Mouse (Mus musculus): ENCODE results near the gene Pmepa1. TPM values are rescaled to one million over a fixed set of nuclear protein-coding genes. Genes with fewer than 3 reads are reported as not detected.

Pmepa1 gene
- polyA plus RNA-seq, 1 experiment from 2014 or later = 4.6 TPM

DNA sequence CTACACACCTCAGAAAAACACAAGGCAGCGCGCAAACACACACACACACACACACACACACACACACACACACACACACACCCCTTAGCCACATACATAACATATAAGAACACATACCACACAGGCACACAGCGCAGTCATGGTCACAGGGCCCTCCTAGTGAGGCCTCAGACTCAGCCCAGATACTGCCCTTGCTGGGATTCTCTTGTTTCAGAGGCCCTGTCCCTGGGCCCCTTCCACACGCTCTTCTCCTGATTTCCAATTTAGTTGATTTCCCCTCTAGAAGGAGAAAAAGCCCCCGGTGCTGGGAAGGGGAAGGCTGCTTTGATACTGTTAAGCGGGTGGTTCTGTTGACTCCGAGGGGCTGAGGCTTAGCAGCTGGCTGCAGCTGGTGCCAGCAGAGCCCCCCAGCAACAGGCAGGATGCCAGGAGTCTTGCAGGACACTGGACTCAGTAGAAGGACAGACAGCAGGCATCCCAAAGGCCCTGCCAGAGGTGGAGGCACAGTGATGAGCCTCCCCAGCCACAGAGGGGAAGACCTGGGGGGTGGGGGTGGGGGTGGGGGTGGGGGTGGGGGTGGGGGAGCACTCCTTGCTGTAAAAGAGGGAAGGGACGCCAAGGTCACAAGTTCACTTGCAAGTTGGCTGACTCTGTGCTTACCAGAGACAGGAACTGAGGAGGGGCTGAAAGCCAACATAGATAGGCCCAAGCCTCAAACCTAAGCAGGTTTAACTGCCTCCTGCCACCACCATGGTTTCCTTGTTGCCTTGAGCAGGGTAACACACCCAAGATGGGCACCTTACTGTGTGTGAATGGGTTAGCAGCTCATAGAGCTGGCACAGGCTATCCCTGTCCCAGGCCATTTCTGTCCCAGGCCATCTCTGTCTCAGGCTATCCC is 40.6 kb downstream of the Pmepa1 start:
- Histone ChIP-seq H3K9ac (replicated peaks) (no peak overlapping the region), H3K27ac (replicated peaks) (peak overlapping the region; percentile 56; the same call in 1 of the 2 replicates)
- 45% methylated on average over 8 of the region's 8 CpGs for WGBS

DNA sequence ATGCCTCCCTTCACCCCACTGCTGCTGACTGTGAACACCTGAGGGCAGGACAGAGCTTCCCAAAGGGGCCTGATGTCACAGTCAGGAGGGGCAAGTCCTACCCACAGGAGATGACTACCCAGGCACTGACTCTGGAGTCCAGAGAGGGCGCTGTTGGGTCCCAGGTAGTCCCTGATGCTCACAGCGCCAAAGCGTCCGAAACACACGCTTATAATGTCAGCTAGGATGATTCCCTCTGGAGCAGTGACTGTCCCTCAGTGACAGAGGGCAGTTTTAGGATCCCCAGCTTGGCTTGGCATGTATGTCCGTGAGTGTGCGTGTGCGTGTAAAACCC is 43.6 kb downstream of the Pmepa1 start:
- H3K9ac ChIP-seq (replicated peaks) = no peak overlapping the region
- no peak overlapping the region for H3K4me3 ChIP-seq (replicated peaks)
- no peak overlapping the region for H3K4me2 ChIP-seq
- H3K27ac ChIP-seq (replicated peaks) = no peak overlapping the region
- peaks cover 50% of the 10 kb centered on the region for H3K4me1 ChIP-seq
- WGBS = 75% methylated on average over 8 of the region's 8 CpGs
- H3K9me3 ChIP-seq (replicated peaks) = no peaks in the 10 kb centered on the region
- ATAC-seq (ENCODE audit: low FRiP score) = no peak
- no peaks in the 10 kb centered on the region for H3K27me3 ChIP-seq (replicated peaks)
- peaks cover 19% of the 10 kb centered on the region; the same call in 1 of the 2 replicates for H3K36me3 ChIP-seq

More for the DNA sequence above, 40.6 kb downstream of the Pmepa1 start:
- peaks cover 6% of the 10 kb centered on the region; the same call in 1 of the 2 replicates for H3K36me3 ChIP-seq
- H3K9me3 ChIP-seq (replicated peaks) = no peaks in the 10 kb centered on the region
- H3K4me1 ChIP-seq = peaks cover 63% of the 10 kb centered on the region
- H3K4me3 ChIP-seq (replicated peaks) = no peak overlapping the region
- H3K4me2 ChIP-seq = no peak overlapping the region
- ATAC-seq (ENCODE audit: low FRiP score) = no peak
- H3K27me3 ChIP-seq (replicated peaks) = no peaks in the 10 kb centered on the region

DNA sequence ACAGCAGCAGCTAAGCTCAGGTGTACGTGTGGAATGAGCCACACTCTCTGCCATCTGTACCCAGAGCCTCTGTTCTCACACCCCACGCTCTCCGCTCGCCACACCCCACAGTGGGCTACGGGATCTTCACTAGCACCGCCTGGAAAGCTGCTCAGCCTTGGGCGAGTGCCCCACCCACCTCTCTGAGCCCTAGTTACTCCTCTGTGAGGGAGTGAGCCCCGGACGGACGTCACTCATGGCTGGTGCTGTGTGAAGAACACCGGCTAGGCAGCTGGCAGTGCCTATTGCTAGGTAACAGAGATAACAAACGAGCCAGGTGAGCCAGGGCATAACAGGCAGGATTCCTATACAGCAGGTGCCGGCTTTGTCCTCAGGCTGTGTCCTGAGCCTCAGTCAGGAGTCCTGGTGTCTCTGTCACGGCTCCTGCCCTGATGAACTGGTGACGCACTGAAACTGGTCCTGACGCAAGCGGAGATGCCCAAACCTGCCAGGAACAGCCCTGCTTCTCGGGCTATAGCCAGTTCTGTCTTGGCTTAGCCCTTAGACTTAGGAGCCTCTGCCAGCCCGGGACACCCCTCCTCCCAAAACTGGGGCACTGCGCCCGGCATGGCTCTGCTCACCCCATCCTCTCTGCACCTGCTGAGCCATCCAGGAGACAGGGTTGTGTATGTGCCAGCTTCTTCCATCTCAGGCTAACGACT is 44.1 kb downstream of the Pmepa1 start:
- no peak overlapping the region for H3K9ac ChIP-seq (replicated peaks)
- H3K9me3 ChIP-seq (replicated peaks) = no peaks in the 10 kb centered on the region
- H3K36me3 ChIP-seq = peaks cover 21% of the 10 kb centered on the region; the same call in 1 of the 2 replicates
- no peak for ATAC-seq (ENCODE audit: low FRiP score)
- H3K4me1 ChIP-seq = peaks cover 44% of the 10 kb centered on the region
- 77% methylated on average over 22 of the region's 22 CpGs for WGBS
- H3K27me3 ChIP-seq (replicated peaks) = no peaks in the 10 kb centered on the region
- no peak overlapping the region for H3K4me3 ChIP-seq (replicated peaks)
- no peak overlapping the region for H3K27ac ChIP-seq (replicated peaks)
- no peak overlapping the region for H3K4me2 ChIP-seq

DNA sequence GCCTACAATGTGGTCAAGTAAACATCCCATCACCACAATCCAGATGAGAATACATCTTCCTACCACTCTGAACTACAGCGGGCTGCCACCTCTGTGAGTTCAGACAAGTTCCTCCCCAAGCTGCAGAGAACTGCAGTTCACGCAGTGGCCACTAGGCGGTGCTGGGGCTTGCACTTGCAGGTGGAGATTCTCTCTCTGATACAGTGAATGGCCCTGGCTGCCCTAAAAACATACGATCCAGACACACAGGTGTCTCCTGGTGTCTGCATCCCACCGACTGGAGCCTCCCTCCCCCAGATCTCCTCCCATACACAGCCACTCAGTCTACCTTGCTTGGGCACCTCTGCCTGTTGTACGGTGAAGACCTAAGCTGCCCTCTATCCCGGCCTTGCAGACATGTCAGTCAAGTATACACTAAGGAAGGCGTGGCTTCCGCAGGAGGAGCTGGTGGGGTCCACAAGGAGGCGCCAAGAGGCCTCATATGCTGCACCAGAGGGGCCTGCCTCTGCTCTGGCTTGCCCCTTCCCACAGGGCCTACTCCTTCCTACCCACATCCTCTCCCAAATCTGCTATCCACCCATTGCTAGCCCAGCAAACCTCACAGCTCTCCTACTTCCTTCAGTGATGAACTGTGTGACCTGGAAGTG is 46.6 kb downstream of the Pmepa1 start:
- Histone ChIP-seq H3K4me1 (peaks cover 28% of the 10 kb centered on the region), H3K4me3 (replicated peaks) (no peak overlapping the region), H3K27me3 (replicated peaks) (no peaks in the 10 kb centered on the region), H3K36me3 (peaks cover 21% of the 10 kb centered on the region), H3K4me2 (peak overlapping the region; percentile 36; the same call in 1 of the 2 replicates), H3K27ac (replicated peaks) (0 out of 2 replicates have a peak overlapping the region, but pooled peaks have one; percentile 42), H3K9ac (replicated peaks) (0 out of 2 replicates have a peak overlapping the region, but pooled peaks have one; percentile 3), H3K9me3 (replicated peaks) (no peaks in the 10 kb centered on the region)
- 6% methylated on average over 10 of the region's 10 CpGs for WGBS
- ATAC-seq (ENCODE audit: low FRiP score) = peak; percentile 68; the same call in 1 of the 2 replicates

DNA sequence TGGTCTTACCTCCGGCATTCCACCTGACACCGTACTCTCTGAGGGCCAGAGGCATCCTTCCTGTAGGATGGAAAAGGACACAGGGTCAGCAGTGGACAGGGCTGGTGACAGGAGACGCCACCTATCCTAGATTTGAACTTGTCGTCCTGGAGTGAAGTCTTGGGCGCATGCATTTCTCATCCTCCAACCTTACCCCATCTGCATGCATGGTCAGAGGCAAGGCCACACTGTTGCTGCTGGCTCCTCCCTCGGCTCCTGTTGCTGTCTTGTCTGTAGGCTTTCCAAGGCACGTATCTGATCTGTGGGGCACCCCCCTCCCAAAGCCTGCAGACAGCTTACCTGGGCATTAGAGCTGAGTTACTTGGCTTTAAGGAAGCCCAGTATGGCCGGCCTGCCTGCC is 47.8 kb downstream of the Pmepa1 start:
- no peaks in the 10 kb centered on the region for H3K9me3 ChIP-seq (replicated peaks)
- 92% methylated on average over 8 of the region's 8 CpGs for WGBS
- H3K27ac ChIP-seq (replicated peaks) = no peak overlapping the region
- H3K9ac ChIP-seq (replicated peaks) = no peak overlapping the region
- H3K4me3 ChIP-seq (replicated peaks) = no peak overlapping the region
- no peak for ATAC-seq (ENCODE audit: low FRiP score)
- peaks cover 28% of the 10 kb centered on the region for H3K4me1 ChIP-seq
- H3K4me2 ChIP-seq = no peak overlapping the region
- peaks cover 21% of the 10 kb centered on the region for H3K36me3 ChIP-seq
- no peaks in the 10 kb centered on the region for H3K27me3 ChIP-seq (replicated peaks)

DNA sequence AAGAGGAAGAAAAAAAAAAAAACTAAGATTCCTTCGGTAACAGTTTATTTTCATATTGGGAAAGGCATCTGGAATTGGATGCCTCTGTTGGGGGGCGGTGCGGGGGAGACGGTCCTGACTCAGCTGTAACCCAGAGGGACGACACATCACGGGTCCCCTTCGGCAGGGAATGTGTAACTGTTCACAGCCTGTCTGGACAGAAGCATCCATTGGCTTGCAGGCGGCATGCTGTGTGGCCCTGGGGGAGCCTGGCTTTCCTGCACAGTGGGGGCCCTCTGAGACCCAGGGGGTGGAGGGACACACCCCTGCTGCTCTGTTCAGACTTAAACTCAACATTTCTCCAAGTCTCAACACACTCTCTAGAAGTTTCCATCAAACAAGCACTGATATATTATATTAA is 49.5 kb downstream of the Pmepa1 start:
- Histone ChIP-seq H3K4me1 (peaks cover 21% of the 10 kb centered on the region), H3K27me3 (replicated peaks) (no peaks in the 10 kb centered on the region), H3K36me3 (peaks cover 16% of the 10 kb centered on the region), H3K9ac (replicated peaks) (no peak overlapping the region), H3K4me2 (no peak overlapping the region), H3K4me3 (replicated peaks) (no peak overlapping the region), H3K27ac (replicated peaks) (no peak overlapping the region), H3K9me3 (replicated peaks) (no peaks in the 10 kb centered on the region)
- ATAC-seq (ENCODE audit: low FRiP score) = no peak
- WGBS = 89% methylated on average over 8 of the region's 8 CpGs

DNA sequence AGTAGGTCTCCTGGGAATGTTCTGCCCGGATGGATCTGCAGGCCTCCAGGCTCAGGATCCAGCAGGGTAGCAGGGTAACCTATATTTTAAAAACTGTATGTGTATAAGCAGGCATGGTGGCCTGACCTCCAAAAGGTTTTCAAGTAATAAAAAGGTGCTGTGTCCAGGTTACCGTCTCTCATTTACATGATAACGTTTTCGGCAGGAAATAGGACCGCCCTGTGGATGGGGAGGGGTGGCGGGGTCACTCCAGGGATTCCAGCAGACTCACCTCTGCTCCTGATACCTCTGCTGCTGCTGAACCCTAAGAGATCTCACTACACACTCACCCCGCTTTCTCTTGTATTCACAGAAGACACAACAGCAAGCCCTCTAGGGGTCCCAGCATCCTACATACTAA is 50.4 kb downstream of the Pmepa1 start:
- Histone ChIP-seq H3K9ac (replicated peaks) (no peak overlapping the region), H3K4me1 (peaks cover 19% of the 10 kb centered on the region), H3K4me2 (no peak overlapping the region), H3K9me3 (replicated peaks) (no peaks in the 10 kb centered on the region), H3K27me3 (replicated peaks) (no peaks in the 10 kb centered on the region), H3K36me3 (peaks cover 16% of the 10 kb centered on the region), H3K4me3 (replicated peaks) (no peak overlapping the region), H3K27ac (replicated peaks) (no peak overlapping the region)
- 83% methylated on average over 7 of the region's 7 CpGs for WGBS
- no peak for ATAC-seq (ENCODE audit: low FRiP score)

DNA sequence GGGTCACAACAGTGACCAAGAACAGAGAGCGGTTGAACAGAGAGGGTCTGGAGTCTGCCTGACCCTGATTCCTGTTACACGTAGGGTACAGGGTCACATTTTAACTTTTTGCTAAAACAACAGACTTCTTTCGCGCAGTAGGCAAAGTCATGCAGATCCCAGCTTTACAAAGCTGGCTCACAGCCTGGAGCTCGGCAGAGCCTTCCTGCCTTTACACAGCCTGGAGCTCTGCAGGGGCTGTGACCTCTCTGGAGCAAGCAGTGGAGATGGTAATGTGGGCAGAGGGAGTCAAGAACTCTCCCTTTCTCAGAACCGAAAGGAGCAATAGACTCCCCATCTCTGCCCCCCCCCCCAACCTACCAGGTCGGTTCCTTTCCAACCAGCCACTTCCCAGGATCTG is 51.5 kb downstream of the Pmepa1 start:
- no peaks in the 10 kb centered on the region for H3K27me3 ChIP-seq (replicated peaks)
- H3K27ac ChIP-seq (replicated peaks) = no peak overlapping the region
- ATAC-seq (ENCODE audit: low FRiP score) = no peak
- no peak overlapping the region for H3K9ac ChIP-seq (replicated peaks)
- no peak overlapping the region for H3K4me2 ChIP-seq
- no peak overlapping the region for H3K4me3 ChIP-seq (replicated peaks)
- peaks cover 10% of the 10 kb centered on the region for H3K36me3 ChIP-seq
- peaks cover 12% of the 10 kb centered on the region for H3K4me1 ChIP-seq
- no peaks in the 10 kb centered on the region for H3K9me3 ChIP-seq (replicated peaks)
- 72% methylated on average over 7 of the region's 7 CpGs for WGBS

DNA sequence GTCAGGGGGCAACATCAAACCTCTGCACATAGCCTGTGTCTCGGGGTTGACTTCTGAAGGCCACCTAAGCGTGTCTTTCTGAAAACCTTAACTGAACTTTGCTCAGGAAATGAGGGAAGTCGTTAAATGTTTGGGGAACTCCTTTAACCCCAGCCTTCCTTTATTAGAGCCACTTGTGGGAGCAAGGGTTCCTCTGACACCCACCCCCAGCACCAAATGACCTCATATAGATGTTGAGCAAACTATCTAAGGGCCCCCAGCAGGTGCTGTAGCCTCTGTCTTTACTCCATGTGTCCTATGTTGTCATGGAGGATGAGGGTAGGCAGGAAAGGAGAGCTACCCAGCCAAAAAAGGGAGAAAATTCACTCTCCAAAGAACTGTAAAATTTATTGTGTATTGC is 52.2 kb downstream of the Pmepa1 start:
- Histone ChIP-seq H3K36me3 (peaks cover 10% of the 10 kb centered on the region), H3K4me3 (replicated peaks) (no peak overlapping the region), H3K9ac (replicated peaks) (no peak overlapping the region), H3K27me3 (replicated peaks) (no peaks in the 10 kb centered on the region), H3K4me1 (peaks cover 8% of the 10 kb centered on the region), H3K27ac (replicated peaks) (no peak overlapping the region), H3K4me2 (no peak overlapping the region), H3K9me3 (replicated peaks) (no peaks in the 10 kb centered on the region)
- 82% methylated on average over 3 of the region's 3 CpGs for WGBS
- no peak for ATAC-seq (ENCODE audit: low FRiP score)

DNA sequence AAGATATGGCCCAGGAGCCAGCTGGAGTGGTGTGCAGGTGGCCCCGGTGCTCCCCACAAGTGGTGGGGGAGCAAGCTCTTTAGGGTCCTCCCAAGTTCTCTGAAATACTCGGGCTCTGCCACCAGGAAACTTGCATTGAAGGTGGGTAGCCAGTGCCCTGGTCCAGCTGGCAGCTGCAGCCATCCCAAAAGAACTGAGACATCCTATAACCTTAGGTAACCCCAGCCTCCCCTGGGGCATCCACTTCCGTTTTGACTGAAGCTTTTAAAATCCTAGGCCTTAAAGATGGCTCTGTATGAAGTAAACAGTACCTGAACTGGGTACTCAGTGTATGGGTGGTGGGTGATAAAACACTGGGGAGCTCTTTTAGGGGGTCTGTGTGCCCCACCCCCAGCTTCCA is 52.8 kb downstream of the Pmepa1 start:
- ATAC-seq (ENCODE audit: low FRiP score) = no peak
- Histone ChIP-seq H3K27ac (replicated peaks) (no peak overlapping the region), H3K36me3 (peaks cover 7% of the 10 kb centered on the region), H3K9ac (replicated peaks) (no peak overlapping the region), H3K9me3 (replicated peaks) (no peaks in the 10 kb centered on the region), H3K4me2 (no peak overlapping the region), H3K4me1 (peaks cover 8% of the 10 kb centered on the region), H3K4me3 (replicated peaks) (no peak overlapping the region), H3K27me3 (replicated peaks) (no peaks in the 10 kb centered on the region)
- WGBS = 79% methylated on average over 3 of the region's 3 CpGs

DNA sequence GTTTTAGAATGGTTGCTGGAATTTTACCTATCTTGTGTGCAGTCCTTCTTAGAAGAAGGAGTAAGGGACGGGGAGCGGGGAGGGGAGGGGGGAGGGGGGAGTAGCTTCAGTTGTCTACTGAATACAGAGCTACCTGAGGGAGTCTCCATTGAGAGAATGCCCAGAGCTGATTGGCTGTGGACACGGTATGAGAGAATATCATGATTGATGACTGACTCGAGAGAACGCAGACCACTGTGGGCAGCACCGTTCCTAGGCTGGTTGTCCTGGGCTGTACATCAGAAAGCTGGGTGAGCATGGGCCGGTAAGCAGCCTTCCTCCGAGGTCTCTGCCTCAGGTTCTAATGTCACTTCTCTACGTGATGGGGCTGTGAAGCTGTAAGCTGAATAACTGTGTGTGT is 55.6 kb downstream of the Pmepa1 start:
- Histone ChIP-seq H3K27me3 (replicated peaks) (no peaks in the 10 kb centered on the region), H3K4me2 (no peak overlapping the region), H3K36me3 (no peaks in the 10 kb centered on the region; the same call in 1 of the 2 replicates), H3K4me3 (replicated peaks) (no peak overlapping the region), H3K9ac (replicated peaks) (no peak overlapping the region), H3K9me3 (replicated peaks) (no peaks in the 10 kb centered on the region), H3K27ac (replicated peaks) (no peak overlapping the region), H3K4me1 (peaks cover 7% of the 10 kb centered on the region; the same call in 1 of the 2 replicates)
- no peak for ATAC-seq (ENCODE audit: low FRiP score)
- 94% methylated on average over 9 of the region's 9 CpGs for WGBS
